Mouse (Mus musculus) frontal cortex, postnatal 25 days (tissue): ENCODE measurements around the gene Vhl.
"Not testable (repeated sequence)": the region's sequence is repeated elsewhere in the genome, so short reads cannot be mapped to it uniquely, and the experiment has no call there.

Experiments used
- DNase-seq, 2 experiments: peaks; one replicate each; pipeline ENCODE4 v3.0.0; 2022; ENCODE audit warnings: low spot score in 2 of 2

The Vhl gene

GRCm38 (mm10) chr6:113661353-113662241 lies 37.8 kb downstream of the Vhl start:
- DNase-seq = no peak

GRCm38 (mm10) chr6:113662964-113663700 lies 39.4 kb downstream of the Vhl start:
- DNase-seq = no peak

- DNase-seq = no peak
These were observed 40.5 kb downstream of the Vhl start for GRCm38 (mm10) chr6:113664305-113664704.

- no peak for DNase-seq
These were observed 43.9 kb downstream of the Vhl start for GRCm38 (mm10) chr6:113667611-113668122.

- no peak for DNase-seq
These were observed 44.8 kb downstream of the Vhl start for GRCm38 (mm10) chr6:113668287-113669154.

GRCm38 (mm10) chr6:113669821-113670220 lies 46.1 kb downstream of the Vhl start:
- DNase-seq = no peak

- not testable (repeated sequence) for DNase-seq
These were observed 48.3 kb downstream of the Vhl start for GRCm38 (mm10) chr6:113672029-113672428.

GRCm38 (mm10) chr6:113672989-113673388 lies 49.2 kb downstream of the Vhl start:
- no peak for DNase-seq

- DNase-seq = no peak
These were observed 51.5 kb downstream of the Vhl start for GRCm38 (mm10) chr6:113675234-113675633.

- no peak for DNase-seq
These were observed 52.2 kb downstream of the Vhl start for GRCm38 (mm10) chr6:113675991-113676390.

- DNase-seq = no peak
These were observed 53.4 kb downstream of the Vhl start for GRCm38 (mm10) chr6:113677070-113677734.

- DNase-seq = no peak
These were observed 54.7 kb downstream of the Vhl start for GRCm38 (mm10) chr6:113678246-113679012.

GRCm38 (mm10) chr6:113679993-113680566 lies 56.3 kb downstream of the Vhl start:
- DNase-seq = no peak
